Mouse (Mus musculus) heart, embryonic 16.5 days (tissue): ENCODE measurements around the gene Cytip. TPM values are rescaled to one million over a fixed set of nuclear protein-coding genes. Genes with fewer than 3 reads are reported as not detected.
A peak's percentile ranks its signal among the peaks of the same experiment; 100 is the strongest.

Source experiments
- ATAC-seq: fragments of 200-750 bp; cut with Nextera tagmentation; replicated peaks from 2 replicates; pipeline ENCODE4 v1.8.0; 2017; ENCODE audit warnings: moderate number of reproducible peaks; ENCODE audit not compliant: insufficient read depth, low FRiP score; ENCODE audit errors: extremely low read depth
- H3K27ac ChIP-seq: fragments of 300-500 bp; sonication (generic); 2 replicates; pipeline ENCODE4 v1.5.1; 2014; ENCODE audit warnings: mild to moderate bottlenecking, low read length, control low read depth, moderate library complexity
- H3K27me3 ChIP-seq: fragments of 300-500 bp; sonication (generic); 2 replicates; pipeline ENCODE4 v1.6.1; 2014; ENCODE audit warnings: low read length, mixed read lengths; ENCODE audit not compliant: control insufficient read depth, insufficient read depth
- H3K36me3 ChIP-seq: fragments of 300-500 bp; sonication (generic); 2 replicates; pipeline ENCODE4 v1.6.1; 2014; ENCODE audit not compliant: control insufficient read depth, insufficient read depth
- H3K4me1 ChIP-seq: fragments of 300-500 bp; sonication (generic); 2 replicates; pipeline ENCODE4 v1.6.1; 2014; ENCODE audit warnings: low read length, mixed read lengths; ENCODE audit not compliant: control insufficient read depth, insufficient read depth
- H3K4me2 ChIP-seq: fragments of 300-500 bp; sonication (generic); 2 replicates; pipeline ENCODE4 v1.6.1; 2014; ENCODE audit warnings: low read depth, mild to moderate bottlenecking, control low read depth, low read length
- H3K4me3 ChIP-seq: fragments of 300-500 bp; sonication (generic); 2 replicates; pipeline ENCODE4 v1.5.1; 2014; ENCODE audit warnings: mild to moderate bottlenecking, control low read depth, low read length
- H3K9ac ChIP-seq: fragments of 300-500 bp; sonication (generic); 2 replicates; pipeline ENCODE4 v1.6.1; 2014; ENCODE audit warnings: low read length, control low read depth
- H3K9me3 ChIP-seq: fragments of 300-500 bp; sonication (generic); replicated peaks from 2 replicates; pipeline ENCODE4 v1.6.1; 2016; ENCODE audit warnings: low read length; ENCODE audit not compliant: control insufficient read depth
- WGBS: fragments of 180-500 bp; shearing (Covaris S2); extraction: QIAGEN DNeasy Blood & Tissue Kit; methylation state at CpG from one replicate; pipeline ENCODE4 v1.1.7; 2014; 5-methylcytosine and 5-hydroxymethylcytosine counted together
- polyA plus RNA-seq: library from polyadenylated mRNA; unstranded; fragments of >200 nt; fragmentation: Nextera tagmentation; extraction: Ambion mirVana; gene quantifications from 2 replicates; pipeline ENCODE4 v1.2.1, GENCODE M21; 2015

Cytip gene
- polyA plus RNA-seq, 1 experiment from 2014 or later: 5.1 TPM

DNA sequence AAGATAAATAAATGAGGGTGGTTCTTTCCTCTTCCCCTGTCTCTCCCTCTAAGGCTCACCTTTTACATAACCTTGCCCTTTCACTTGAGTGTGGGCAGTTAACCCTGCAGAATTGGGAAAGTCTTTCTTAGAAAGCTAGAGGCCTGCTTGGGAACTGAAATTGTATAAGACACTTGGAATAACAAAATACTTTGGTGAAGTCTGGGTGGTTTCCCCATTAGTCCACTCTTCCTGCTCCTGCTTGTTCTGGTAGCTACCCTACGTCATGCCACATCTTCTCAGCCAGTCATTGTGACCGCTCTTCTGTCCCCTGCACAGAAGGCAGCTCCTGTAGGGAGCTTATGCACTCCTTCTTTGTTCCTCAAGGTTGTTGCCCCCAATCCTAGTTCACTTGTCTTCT is 26.2 kb downstream of the Cytip start:
- Histone ChIP-seq H3K27me3 (no peaks in the 10 kb centered on the region), H3K4me2 (no peak overlapping the region), H3K4me3 (no peak overlapping the region), H3K9me3 (no peaks in the 10 kb centered on the region), H3K27ac (no peak overlapping the region), H3K4me1 (peaks cover 1% of the 10 kb centered on the region; the same call in 1 of the 2 replicates), H3K36me3 (no peaks in the 10 kb centered on the region), H3K9ac (no peak overlapping the region)
- WGBS: 84% methylated on average over 2 of the region's 2 CpGs
- ATAC-seq: no peak

DNA sequence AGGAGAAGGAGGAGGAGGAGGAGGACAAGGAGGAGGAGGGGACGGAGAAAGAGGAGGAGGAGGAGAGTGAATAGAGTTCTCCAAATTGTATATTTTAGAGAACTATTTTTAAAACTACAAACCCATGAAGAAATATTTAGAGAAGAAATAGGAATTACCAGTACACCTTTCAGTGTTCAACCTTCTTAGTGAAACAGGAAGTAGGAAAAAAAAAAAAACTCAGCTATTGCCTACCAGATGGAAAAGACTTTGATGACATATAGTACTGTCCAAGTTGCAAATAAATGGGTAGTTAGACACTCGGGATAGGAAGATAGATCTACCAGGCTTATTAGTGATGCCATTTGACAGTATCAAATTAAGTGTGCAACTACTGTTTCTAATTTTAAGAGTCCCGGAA is 27.7 kb downstream of the Cytip start:
- Histone ChIP-seq H3K4me3 (no peak overlapping the region), H3K9ac (no peak overlapping the region), H3K27ac (no peak overlapping the region), H3K4me1 (no peaks in the 10 kb centered on the region), H3K9me3 (no peaks in the 10 kb centered on the region), H3K4me2 (no peak overlapping the region), H3K27me3 (no peaks in the 10 kb centered on the region), H3K36me3 (no peaks in the 10 kb centered on the region)
- WGBS: 75% methylated on average over 3 of the region's 3 CpGs
- ATAC-seq: no peak

GRCm38 (mm10) chr2:58166764-58167163 is 28.6 kb downstream of the Cytip start:
- 70% methylated on average over 2 of the region's 2 CpGs for WGBS
- no peak overlapping the region for H3K27ac ChIP-seq
- ATAC-seq: no peak

GRCm38 (mm10) chr2:58163457-58164181 is 31.7 kb downstream of the Cytip start:
- 38% methylated on average over 1 of the region's 1 CpGs for WGBS
- ATAC-seq: no peak
- H3K4me1 ChIP-seq: no peaks in the 10 kb centered on the region
- H3K27me3 ChIP-seq: no peaks in the 10 kb centered on the region
- no peaks in the 10 kb centered on the region for H3K36me3 ChIP-seq
- H3K27ac ChIP-seq: no peak overlapping the region
- no peak overlapping the region for H3K4me2 ChIP-seq
- no peaks in the 10 kb centered on the region for H3K9me3 ChIP-seq
- H3K4me3 ChIP-seq: no peak overlapping the region
- no peak overlapping the region for H3K9ac ChIP-seq

More at GRCm38 (mm10) chr2:58166764-58167163, 28.6 kb downstream of the Cytip start:
- Histone ChIP-seq H3K9me3 (no peaks in the 10 kb centered on the region), H3K27me3 (no peaks in the 10 kb centered on the region), H3K4me1 (no peaks in the 10 kb centered on the region), H3K4me2 (no peak overlapping the region), H3K9ac (no peak overlapping the region), H3K4me3 (no peak overlapping the region), H3K36me3 (no peaks in the 10 kb centered on the region)

- no peak overlapping the region for H3K9ac ChIP-seq
- no peak for ATAC-seq
- H3K27me3 ChIP-seq: no peaks in the 10 kb centered on the region
- H3K4me2 ChIP-seq: no peak overlapping the region
- H3K4me3 ChIP-seq: no peak overlapping the region
- no peak overlapping the region for H3K27ac ChIP-seq
- no peaks in the 10 kb centered on the region for H3K9me3 ChIP-seq
- 81% methylated on average over 4 of the region's 4 CpGs for WGBS
- H3K4me1 ChIP-seq: peaks cover 2% of the 10 kb centered on the region
- no peaks in the 10 kb centered on the region for H3K36me3 ChIP-seq
These were observed 33.5 kb downstream of the Cytip start for GRCm38 (mm10) chr2:58161813-58162212.

DNA sequence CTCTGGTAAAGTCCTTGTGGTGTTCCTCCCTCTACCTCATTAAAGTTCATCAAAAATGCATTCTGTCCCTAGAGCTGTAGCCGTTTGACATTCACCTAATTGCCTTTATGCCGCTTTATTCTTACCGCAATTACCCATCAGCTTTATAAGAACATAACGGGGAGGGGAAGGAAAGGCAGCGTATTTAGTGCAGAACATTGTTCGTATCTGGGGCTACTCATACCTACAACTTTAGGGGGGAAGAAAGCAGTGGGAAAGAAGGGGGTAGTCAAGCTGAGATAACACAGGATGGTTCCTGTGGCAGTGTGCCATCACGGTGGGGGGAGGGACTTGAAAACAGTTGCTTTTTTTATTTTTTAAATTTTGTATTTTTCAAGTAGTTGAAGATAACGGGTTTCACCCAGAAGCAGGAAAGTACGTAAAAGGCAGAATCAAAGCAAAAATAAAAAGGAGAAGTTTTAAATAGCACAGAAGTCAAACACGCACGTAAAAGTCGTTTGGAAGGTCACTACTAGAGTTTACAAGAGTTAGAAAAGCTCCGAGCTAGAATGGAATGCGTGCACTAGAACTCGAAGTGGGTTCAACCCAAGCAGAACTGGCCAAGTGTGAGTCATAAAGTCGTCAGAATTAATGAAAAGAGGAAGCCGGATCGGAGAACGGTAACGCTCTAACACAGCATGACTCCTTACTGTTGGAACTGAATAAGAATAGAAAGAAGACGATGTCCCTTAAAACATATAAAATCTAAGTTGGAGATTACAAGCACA is 34.6 kb downstream of the Cytip start:
- no peak for ATAC-seq
- Histone ChIP-seq H3K36me3 (no peaks in the 10 kb centered on the region), H3K27me3 (no peaks in the 10 kb centered on the region), H3K4me2 (peak overlapping the region; percentile 7), H3K4me3 (no peak overlapping the region), H3K9me3 (no peaks in the 10 kb centered on the region), H3K27ac (no peak overlapping the region), H3K4me1 (peaks cover 7% of the 10 kb centered on the region), H3K9ac (no peak overlapping the region)
- 60% methylated on average over 21 of the region's 21 CpGs for WGBS

- peak overlapping the region; percentile 25 for H3K4me3 ChIP-seq
- H3K4me2 ChIP-seq: no peak overlapping the region
- H3K4me1 ChIP-seq: peaks cover 7% of the 10 kb centered on the region
- 85% methylated on average over 13 of the region's 13 CpGs for WGBS
- H3K36me3 ChIP-seq: no peaks in the 10 kb centered on the region
- no peak for ATAC-seq
- no peak overlapping the region for H3K27ac ChIP-seq
- H3K9me3 ChIP-seq: no peaks in the 10 kb centered on the region
- no peaks in the 10 kb centered on the region for H3K27me3 ChIP-seq
- no peak overlapping the region for H3K9ac ChIP-seq
These were observed 35.5 kb downstream of the Cytip start for GRCm38 (mm10) chr2:58159880-58160279.

DNA sequence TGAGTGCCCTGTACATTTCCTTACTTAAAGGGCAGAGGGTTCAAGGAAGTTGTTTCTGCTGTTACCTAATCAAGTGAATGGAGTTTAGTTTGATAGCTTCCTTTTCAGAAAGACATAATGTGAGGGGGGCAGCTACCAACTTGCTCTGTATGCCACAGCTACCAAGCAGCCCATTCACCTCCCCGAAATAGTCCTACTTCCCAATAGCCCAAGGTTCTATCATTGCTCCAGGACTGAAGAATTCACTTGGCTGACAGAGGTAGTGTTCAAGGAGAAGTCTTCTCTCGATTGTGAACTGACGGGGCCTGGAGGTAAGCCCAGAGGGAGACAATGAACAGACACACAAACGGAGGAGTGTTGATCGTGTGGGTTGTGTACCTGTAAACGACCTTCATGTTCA is 36.2 kb downstream of the Cytip start:
- no peaks in the 10 kb centered on the region for H3K27me3 ChIP-seq
- no peak for ATAC-seq
- no peak overlapping the region for H3K4me2 ChIP-seq
- H3K9me3 ChIP-seq: no peaks in the 10 kb centered on the region
- H3K27ac ChIP-seq: no peak overlapping the region
- WGBS: 72% methylated on average over 6 of the region's 6 CpGs
- H3K4me1 ChIP-seq: peaks cover 7% of the 10 kb centered on the region
- H3K4me3 ChIP-seq: peak overlapping the region; percentile 25; the same call in 1 of the 2 replicates
- no peak overlapping the region for H3K9ac ChIP-seq
- H3K36me3 ChIP-seq: no peaks in the 10 kb centered on the region

- 84% methylated on average over 5 of the region's 5 CpGs for WGBS
- Histone ChIP-seq H3K36me3 (no peaks in the 10 kb centered on the region), H3K9ac (no peak overlapping the region), H3K9me3 (no peaks in the 10 kb centered on the region), H3K4me2 (no peak overlapping the region; the same call in 1 of the 2 replicates), H3K27me3 (no peaks in the 10 kb centered on the region), H3K27ac (no peak overlapping the region), H3K4me3 (no peak overlapping the region), H3K4me1 (peaks cover 7% of the 10 kb centered on the region)
- no peak for ATAC-seq
These were observed 36.8 kb downstream of the Cytip start for GRCm38 (mm10) chr2:58158539-58158938.
